Mouse (Mus musculus): ENCODE data around the gene Olfr5. TPM values are rescaled to one million over a fixed set of nuclear protein-coding genes. Genes with fewer than 3 reads are reported as not detected.

Olfr5 gene
- polyA plus RNA-seq, 1 experiment from 2014 or later, result not detected

DNA sequence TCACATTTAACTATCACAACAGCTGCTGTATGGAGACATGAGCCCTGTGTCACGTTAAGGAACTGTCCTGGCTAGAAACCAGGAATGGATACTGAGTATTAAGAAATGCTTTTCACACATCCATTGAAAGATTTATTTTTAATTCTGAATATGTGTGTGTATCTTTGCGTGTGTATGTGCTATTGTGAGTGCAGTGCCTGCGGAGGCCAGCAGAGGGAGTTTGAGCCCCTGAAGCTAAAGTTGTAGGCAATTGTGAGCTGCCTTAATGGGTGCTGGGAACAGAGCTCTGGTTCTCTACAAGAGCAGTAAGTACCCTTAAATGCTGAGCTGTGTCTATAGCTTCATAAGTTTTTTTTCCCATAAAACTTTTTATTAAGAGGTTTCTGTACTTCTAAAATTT is 57.4 kb downstream of the Olfr5 start:
- DNase-seq (ENCODE audit: low spot score), result no peak
- Histone ChIP-seq H3K9me3 (replicated peaks; ENCODE audit: low read length) (no peaks in the 10 kb centered on the region), H3K4me1 (replicated peaks; ENCODE audit: insufficient read depth, low read length) (no peaks in the 10 kb centered on the region), H3K4me2 (ENCODE audit: low read length) (no peak overlapping the region), H3K27me3 (ENCODE audit: insufficient read depth, low read length) (no peaks in the 10 kb centered on the region), H3K27ac (no peak overlapping the region), H3K9ac (ENCODE audit: low read depth, low read length) (no peak overlapping the region), H3K36me3 (ENCODE audit: insufficient read depth, low read length) (no peaks in the 10 kb centered on the region), H3K4me3 (replicated peaks; ENCODE audit: low read depth, low read length) (no peak overlapping the region)
- WGBS, result 90% methylated on average over 3 of the region's 3 CpGs
- ATAC-seq (replicated peaks; ENCODE audit: low FRiP score, low read depth), result no peak
- peak; percentile 19; the same call in 1 of the 2 replicates for TF ChIP-seq CTCF (IDR thresholded peaks at IDR 0.05; ENCODE audit: low read depth)

Other genes starting within 250 kb of the Olfr5 start
- not detected in 2 replicates for gene Epp13, start 234.2 kb downstream of the Olfr5 start, polyA plus RNA-seq (2015; fragmentation: Nextera tagmentation; extraction: Ambion mirVana)
- 4.8 and 4.9 TPM in 2 replicates for gene Zfp667, start 200.4 kb downstream of the Olfr5 start, polyA plus RNA-seq (2015; fragmentation: Nextera tagmentation; extraction: Ambion mirVana)
- 3.2 and 4.2 TPM in 2 replicates for gene Zfp583, start 155.7 kb downstream of the Olfr5 start, polyA plus RNA-seq (2015; fragmentation: Nextera tagmentation; extraction: Ambion mirVana)
- gene Gm3854, start 143.2 kb downstream of the Olfr5 start, polyA plus RNA-seq (2015; fragmentation: Nextera tagmentation; extraction: Ambion mirVana), result 0.39 and 0.64 TPM in 2 replicates
- gene Zfp78, start 123.7 kb downstream of the Olfr5 start, polyA plus RNA-seq (2015; fragmentation: Nextera tagmentation; extraction: Ambion mirVana), result 1.4 and 2.0 TPM in 2 replicates
- gene Zfp28, start 103.6 kb downstream of the Olfr5 start, polyA plus RNA-seq (2015; fragmentation: Nextera tagmentation; extraction: Ambion mirVana), result 6.2 and 7.4 TPM in 2 replicates
- not detected in 2 replicates for gene Smim17, start 88.2 kb downstream of the Olfr5 start, polyA plus RNA-seq (2015; fragmentation: Nextera tagmentation; extraction: Ambion mirVana)
- gene Gm20715, start 76.7 kb downstream of the Olfr5 start, polyA plus RNA-seq (2015; fragmentation: Nextera tagmentation; extraction: Ambion mirVana), result not detected in 2 replicates
- not detected in 2 replicates for gene Olfr1344, start 48.3 kb downstream of the Olfr5 start, polyA plus RNA-seq (2015; fragmentation: Nextera tagmentation; extraction: Ambion mirVana)
- not detected in 2 replicates for gene Olfr1336, start 30.8 kb downstream of the Olfr5 start, polyA plus RNA-seq (2015; fragmentation: Nextera tagmentation; extraction: Ambion mirVana)
- not detected in 2 replicates for gene Olfr1346, start 19.8 kb downstream of the Olfr5 start, polyA plus RNA-seq (2015; fragmentation: Nextera tagmentation; extraction: Ambion mirVana)
- not detected in 2 replicates for gene Olfr1347, start 12.8 kb upstream of the Olfr5 start, polyA plus RNA-seq (2015; fragmentation: Nextera tagmentation; extraction: Ambion mirVana)
- not detected in 2 replicates for gene Olfr1348, start 21.8 kb upstream of the Olfr5 start, polyA plus RNA-seq (2015; fragmentation: Nextera tagmentation; extraction: Ambion mirVana)
- gene Olfr1349, start 36.0 kb upstream of the Olfr5 start, polyA plus RNA-seq (2015; fragmentation: Nextera tagmentation; extraction: Ambion mirVana), result not detected in 2 replicates
- gene Olfr1350, start 77.9 kb upstream of the Olfr5 start, polyA plus RNA-seq (2015; fragmentation: Nextera tagmentation; extraction: Ambion mirVana), result not detected in 2 replicates
- 2.6 and 2.8 TPM in 2 replicates for gene Zim1, start 209.5 kb upstream of the Olfr5 start, polyA plus RNA-seq (2015; fragmentation: Nextera tagmentation; extraction: Ambion mirVana)
- gene Peg3, start 243.5 kb upstream of the Olfr5 start, polyA plus RNA-seq (2015; fragmentation: Nextera tagmentation; extraction: Ambion mirVana), result 73.5 and 75.8 TPM in 2 replicates
- 1.6 and 1.7 TPM in 2 replicates for gene Usp29, start 243.6 kb upstream of the Olfr5 start, polyA plus RNA-seq (2015; fragmentation: Nextera tagmentation; extraction: Ambion mirVana)